Mouse (Mus musculus): Measurements from ENCODE around the gene Cldn7. TPM values are rescaled to one million over a fixed set of nuclear protein-coding genes. Genes with fewer than 3 reads are reported as not detected.
A peak's percentile ranks its signal among the peaks of the same experiment; 100 is the strongest.
"Not testable (repeated sequence)": the region's sequence is repeated elsewhere in the genome, so short reads cannot be mapped to it uniquely, and the experiment has no call there.

Gene Cldn7
- total RNA-seq, 2 experiments from 2014 or later = not detected

- intact Hi-C loops (cut with DNase I) = loop anchor here (2.0 kb wide), 1 partner anchor 13 kb away; the partner anchor contains the start of gene Ybx2
- DNase-seq (ENCODE audit: extremely low spot score in 1 of 2, low spot score in 2 of 2) = peak in 1 of 2 experiments; percentile 47
These were observed 17.1 kb upstream of the Cldn7 start for GRCm38 (mm10) chr11:69947337-69948065.

GRCm38 (mm10) chr11:69948066-69948762, 16.4 kb upstream of the Cldn7 start, which contains the start of gene Slc2a4:
Gene Slc2a4 (minus strand): TSS chr11:69948188.
- intact Hi-C loops (cut with DNase I) = loop anchor here (2.0 kb wide), 1 partner anchor 13 kb away; the partner anchor contains the start of gene Ybx2
- DNase-seq (ENCODE audit: extremely low spot score in 1 of 2, low spot score in 2 of 2) = peak; percentile 61 to 91

GRCm38 (mm10) chr11:69948763-69949150, 15.8 kb upstream of the Cldn7 start:
- intact Hi-C loops (cut with DNase I) = loop anchor here (2.0 kb wide), 1 partner anchor 14 kb away; the partner anchor contains the start of gene Ybx2
- DNase-seq (ENCODE audit: extremely low spot score in 1 of 2, low spot score in 2 of 2) = peak; percentile 66 to 85

GRCm38 (mm10) chr11:69950807-69951459, 13.6 kb upstream of the Cldn7 start:
- intact Hi-C loops (cut with DNase I) = no loop called here
- no peak for DNase-seq (ENCODE audit: extremely low spot score in 1 of 2, low spot score in 2 of 2)

GRCm38 (mm10) chr11:69952274-69952673, 12.3 kb upstream of the Cldn7 start:
- intact Hi-C loops (cut with DNase I) = no loop called here
- no peak for DNase-seq (ENCODE audit: extremely low spot score in 1 of 2, low spot score in 2 of 2)

GRCm38 (mm10) chr11:69953267-69953915, 11.2 kb upstream of the Cldn7 start:
- no peak for DNase-seq (ENCODE audit: extremely low spot score in 1 of 2, low spot score in 2 of 2)
- intact Hi-C loops (cut with DNase I) = no loop called here

- DNase-seq (ENCODE audit: extremely low spot score in 1 of 2, low spot score in 2 of 2); intact Hi-C loops (cut with DNase I): not testable (repeated sequence)
These were observed 9.0 kb upstream of the Cldn7 start for GRCm38 (mm10) chr11:69955618-69956017.

GRCm38 (mm10) chr11:69956218-69956617, 8.4 kb upstream of the Cldn7 start:
- DNase-seq (ENCODE audit: extremely low spot score in 1 of 2, low spot score in 2 of 2) = no peak
- intact Hi-C loops (cut with DNase I) = no loop called here

- intact Hi-C loops (cut with DNase I) = no loop called here
- no peak for DNase-seq (ENCODE audit: extremely low spot score in 1 of 2, low spot score in 2 of 2)
These were observed 4.0 kb upstream of the Cldn7 start for GRCm38 (mm10) chr11:69960616-69961015.

GRCm38 (mm10) chr11:69961841-69962240, 2.7 kb upstream of the Cldn7 start:
- DNase-seq (ENCODE audit: extremely low spot score in 1 of 2, low spot score in 2 of 2) = no peak
- intact Hi-C loops (cut with DNase I) = no loop called here

GRCm38 (mm10) chr11:69965271-69966005, 859 bp downstream of the Cldn7 start:
- DNase-seq (ENCODE audit: extremely low spot score in 1 of 2, low spot score in 2 of 2) = no peak
- intact Hi-C loops (cut with DNase I) = no loop called here

GRCm38 (mm10) chr11:69966006-69966859, 1.7 kb downstream of the Cldn7 start:
- intact Hi-C loops (cut with DNase I) = no loop called here

GRCm38 (mm10) chr11:69966860-69967517, 2.4 kb downstream of the Cldn7 start:
- intact Hi-C loops (cut with DNase I) = no loop called here
- no peak for DNase-seq (ENCODE audit: extremely low spot score in 1 of 2, low spot score in 2 of 2)

More at GRCm38 (mm10) chr11:69966006-69966859, 1.7 kb downstream of the Cldn7 start:
- no peak for DNase-seq (ENCODE audit: extremely low spot score in 1 of 2, low spot score in 2 of 2)

GRCm38 (mm10) chr11:69968793-69969192, 4.2 kb downstream of the Cldn7 start:
- intact Hi-C loops (cut with DNase I) = no loop called here
- DNase-seq (ENCODE audit: extremely low spot score in 1 of 2, low spot score in 2 of 2) = no peak

- intact Hi-C loops (cut with DNase I) = no loop called here
- DNase-seq (ENCODE audit: extremely low spot score in 1 of 2, low spot score in 2 of 2) = no peak
These were observed 5.6 kb downstream of the Cldn7 start for GRCm38 (mm10) chr11:69970222-69970621.

- no peak for DNase-seq (ENCODE audit: extremely low spot score in 1 of 2, low spot score in 2 of 2)
- intact Hi-C loops (cut with DNase I) = no loop called here
These were observed 6.2 kb downstream of the Cldn7 start for GRCm38 (mm10) chr11:69970775-69971174.

- intact Hi-C loops (cut with DNase I) = no loop called here
These were observed 10.3 kb downstream of the Cldn7 start for GRCm38 (mm10) chr11:69974907-69975306.

More at GRCm38 (mm10) chr11:69974907-69975306, 10.3 kb downstream of the Cldn7 start:
- DNase-seq (ENCODE audit: extremely low spot score in 1 of 2, low spot score in 2 of 2) = no peak

Data from left cerebral cortex, postnatal 10 days (tissue).